Mouse (Mus musculus): Measurements from ENCODE around the gene Krcc1. TPM values are rescaled to one million over a fixed set of nuclear protein-coding genes. Genes with fewer than 3 reads are reported as not detected.

Krcc1 gene
- polyA plus RNA-seq (2014; fragmentation: Nextera tagmentation; extraction: Ambion mirVana): 15.7 and 20.8 TPM in 2 replicates

DNA sequence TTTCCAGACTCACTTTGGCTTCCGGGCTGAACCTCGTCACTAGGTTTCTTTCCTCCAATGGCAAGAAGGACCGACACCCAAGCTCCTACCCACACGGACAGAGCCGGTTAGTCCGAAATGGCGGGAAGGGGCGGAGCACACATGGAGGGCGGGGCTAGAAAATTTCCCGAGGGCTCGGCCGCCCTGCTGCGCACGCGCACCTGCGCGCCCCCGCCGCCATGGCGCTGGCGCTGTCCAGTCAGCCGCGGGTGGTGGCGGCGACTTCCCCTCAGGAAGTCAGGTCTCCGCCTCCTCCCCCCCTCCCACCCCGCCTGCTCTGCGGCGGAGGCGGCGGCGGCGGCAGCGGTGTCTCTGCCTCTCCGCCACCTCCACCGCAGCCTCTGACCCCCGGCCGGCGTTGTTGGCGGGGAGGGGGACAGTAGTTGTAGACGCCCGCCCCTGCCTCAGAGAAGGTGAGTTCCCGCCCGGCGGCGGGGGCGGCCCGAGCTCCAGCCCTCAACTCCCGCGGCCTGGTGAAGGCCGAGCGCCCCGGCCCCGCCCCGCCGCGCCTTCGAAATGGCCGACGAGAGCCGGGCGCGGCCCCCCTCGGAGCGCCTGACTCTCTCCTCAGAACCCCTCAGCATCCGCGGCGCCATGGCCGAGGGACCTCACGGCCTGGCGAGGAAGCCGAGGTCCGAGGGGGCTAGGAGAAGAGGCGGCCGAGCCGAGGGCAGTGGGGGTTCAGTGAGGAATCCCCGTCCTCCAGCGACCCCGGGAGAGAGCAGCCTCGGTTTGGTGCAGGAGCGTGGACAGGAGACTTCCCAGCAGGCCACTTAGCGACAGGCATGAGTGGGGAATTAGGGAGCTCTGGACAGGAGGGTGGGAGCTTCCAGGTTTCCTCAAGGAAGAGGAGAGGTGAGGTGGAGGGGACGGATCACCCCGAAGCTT lies at the start of gene Krcc1:
Gene Krcc1 (plus strand): TSS at position 289 of the 927 bp plus-strand sequence.
- Histone ChIP-seq H3K9ac (replicated peaks; ENCODE audit: low read depth, low read length) (peak within 1 kb of the TSS; percentile 97), H3K4me1 (ENCODE audit: control insufficient read depth, insufficient read depth, low read length) (peaks cover 11% of the 10 kb centered on the region), H3K36me3 (ENCODE audit: control insufficient read depth, insufficient read depth, low read length) (no peaks in the 10 kb centered on the region), H3K27ac (ENCODE audit: low read depth, low read length) (peak within 1 kb of the TSS; percentile 97), H3K4me2 (ENCODE audit: low read depth, low read length) (peak within 1 kb of the TSS; percentile 77), H3K27me3 (ENCODE audit: control insufficient read depth, insufficient read depth, low read length) (no peaks in the 10 kb centered on the region), H3K4me3 (ENCODE audit: low read depth, low read length) (peak within 1 kb of the TSS; percentile 76), H3K9me3 (ENCODE audit: control insufficient read depth, low read length) (no peaks in the 10 kb centered on the region)
- peak; percentile 92 for ATAC-seq (ENCODE audit: low read depth)
- WGBS: under 1% methylated on average over 73 of the region's 84 CpGs

DNA sequence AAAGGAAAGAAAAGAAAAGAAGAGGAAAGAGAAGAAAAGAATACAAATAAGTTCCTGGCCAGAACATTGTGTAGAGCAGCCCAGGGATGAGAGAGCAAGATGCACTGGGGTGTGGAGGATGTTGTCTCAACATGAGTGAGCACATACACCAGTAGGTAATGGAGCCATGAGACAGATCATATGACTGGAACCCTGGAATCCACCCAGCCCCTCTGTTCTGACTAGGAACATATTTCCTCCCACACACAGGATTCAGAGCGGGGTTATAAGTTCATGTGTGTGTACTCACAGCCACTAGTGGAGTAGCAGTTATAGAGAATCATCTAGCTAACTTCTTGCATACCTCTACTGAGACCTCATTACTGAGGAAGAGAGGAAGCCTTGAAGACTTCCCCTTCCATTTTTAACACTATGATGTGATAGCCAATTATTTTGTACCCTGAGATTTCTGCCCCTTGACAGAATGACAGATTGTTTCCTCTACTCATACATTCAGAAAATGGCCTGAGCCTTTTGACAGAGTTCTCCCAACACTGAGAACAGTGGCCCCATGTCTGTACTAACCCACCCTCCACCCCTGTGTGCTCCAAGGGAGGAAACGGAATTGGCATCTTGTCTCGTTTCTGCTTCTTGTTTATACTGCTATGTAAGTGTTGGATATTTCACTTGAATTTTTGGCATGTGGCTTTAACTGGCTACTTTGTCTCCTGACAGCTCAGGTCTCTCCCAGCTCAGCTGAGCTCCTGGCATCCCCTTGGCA lies 47.1 kb upstream of the Krcc1 start:
- no peak for ATAC-seq (ENCODE audit: low read depth)
- no peaks in the 10 kb centered on the region for H3K9me3 ChIP-seq (ENCODE audit: control insufficient read depth, low read length)
- no peaks in the 10 kb centered on the region for H3K36me3 ChIP-seq (ENCODE audit: control insufficient read depth, insufficient read depth, low read length)
- no peak overlapping the region for H3K4me3 ChIP-seq (ENCODE audit: low read depth, low read length)
- H3K9ac ChIP-seq (replicated peaks; ENCODE audit: low read depth, low read length): no peak overlapping the region
- H3K4me1 ChIP-seq (ENCODE audit: control insufficient read depth, insufficient read depth, low read length): no peaks in the 10 kb centered on the region
- no peak overlapping the region for H3K4me2 ChIP-seq (ENCODE audit: low read depth, low read length)
- 85% methylated on average over 3 of the region's 3 CpGs for WGBS
- H3K27me3 ChIP-seq (ENCODE audit: control insufficient read depth, insufficient read depth, low read length): no peaks in the 10 kb centered on the region
- H3K27ac ChIP-seq (ENCODE audit: low read depth, low read length): no peak overlapping the region

DNA sequence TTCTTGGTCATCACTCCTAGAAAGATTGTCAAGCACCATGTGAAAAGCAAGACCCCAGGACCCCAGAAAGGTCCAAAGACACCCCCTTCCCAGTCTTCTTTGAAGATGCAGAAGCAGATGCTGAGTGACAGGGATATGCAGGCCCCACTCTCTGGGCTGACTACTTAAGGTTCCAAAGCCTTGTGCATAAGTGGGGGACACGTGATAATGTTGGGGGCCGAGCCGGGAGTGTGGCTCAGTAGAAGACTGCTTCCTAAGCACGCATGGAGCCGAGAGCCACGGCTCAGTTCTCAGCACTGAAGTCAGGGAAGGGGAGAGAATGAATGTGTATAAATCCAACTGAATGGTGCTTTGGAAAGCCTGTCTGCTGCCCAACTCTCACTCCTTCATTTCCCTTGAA lies 44.9 kb upstream of the Krcc1 start:
- no peaks in the 10 kb centered on the region for H3K27me3 ChIP-seq (ENCODE audit: control insufficient read depth, insufficient read depth, low read length)
- WGBS: 43% methylated on average over 6 of the region's 6 CpGs
- no peaks in the 10 kb centered on the region for H3K4me1 ChIP-seq (ENCODE audit: control insufficient read depth, insufficient read depth, low read length)
- H3K9ac ChIP-seq (replicated peaks; ENCODE audit: low read depth, low read length): no peak overlapping the region
- no peak overlapping the region for H3K4me2 ChIP-seq (ENCODE audit: low read depth, low read length)
- no peak overlapping the region for H3K27ac ChIP-seq (ENCODE audit: low read depth, low read length)
- H3K36me3 ChIP-seq (ENCODE audit: control insufficient read depth, insufficient read depth, low read length): no peaks in the 10 kb centered on the region
- ATAC-seq (ENCODE audit: low read depth): no peak
- H3K9me3 ChIP-seq (ENCODE audit: control insufficient read depth, low read length): no peaks in the 10 kb centered on the region
- H3K4me3 ChIP-seq (ENCODE audit: low read depth, low read length): no peak overlapping the region

GRCm38 (mm10) chr6:71227157-71227770 lies 44.2 kb upstream of the Krcc1 start:
- H3K27me3 ChIP-seq (ENCODE audit: control insufficient read depth, insufficient read depth, low read length): no peaks in the 10 kb centered on the region
- ATAC-seq (ENCODE audit: low read depth): no peak; the same call in 1 of the 2 replicates
- H3K27ac ChIP-seq (ENCODE audit: low read depth, low read length): no peak overlapping the region
- 8% methylated on average over 7 of the region's 7 CpGs for WGBS
- no peak overlapping the region for H3K4me3 ChIP-seq (ENCODE audit: low read depth, low read length)
- H3K9me3 ChIP-seq (ENCODE audit: control insufficient read depth, low read length): no peaks in the 10 kb centered on the region
- H3K36me3 ChIP-seq (ENCODE audit: control insufficient read depth, insufficient read depth, low read length): no peaks in the 10 kb centered on the region
- H3K4me1 ChIP-seq (ENCODE audit: control insufficient read depth, insufficient read depth, low read length): no peaks in the 10 kb centered on the region
- no peak overlapping the region for H3K4me2 ChIP-seq (ENCODE audit: low read depth, low read length)
- no peak overlapping the region for H3K9ac ChIP-seq (replicated peaks; ENCODE audit: low read depth, low read length)

DNA sequence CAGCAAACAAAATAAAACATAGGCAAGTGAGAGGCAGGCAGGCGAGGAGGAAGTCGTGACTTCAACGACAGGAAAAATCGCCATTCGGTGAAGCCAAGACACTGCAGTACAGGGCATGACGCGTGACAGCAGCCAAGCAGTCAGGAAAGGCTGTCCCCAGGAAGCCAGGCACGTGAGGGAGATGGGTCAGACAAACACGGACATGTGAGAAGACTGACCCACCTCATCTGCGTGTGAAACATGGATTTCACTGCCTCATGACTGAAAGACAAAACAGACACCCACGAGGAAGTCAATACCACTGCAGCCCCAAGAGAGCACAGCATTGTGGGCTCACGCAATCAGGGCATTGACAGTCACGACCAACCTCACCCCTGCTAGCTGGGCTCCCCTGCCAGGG lies 36.4 kb upstream of the Krcc1 start:
- Histone ChIP-seq H3K27ac (ENCODE audit: low read depth, low read length) (no peak overlapping the region), H3K4me3 (ENCODE audit: low read depth, low read length) (no peak overlapping the region)

DNA sequence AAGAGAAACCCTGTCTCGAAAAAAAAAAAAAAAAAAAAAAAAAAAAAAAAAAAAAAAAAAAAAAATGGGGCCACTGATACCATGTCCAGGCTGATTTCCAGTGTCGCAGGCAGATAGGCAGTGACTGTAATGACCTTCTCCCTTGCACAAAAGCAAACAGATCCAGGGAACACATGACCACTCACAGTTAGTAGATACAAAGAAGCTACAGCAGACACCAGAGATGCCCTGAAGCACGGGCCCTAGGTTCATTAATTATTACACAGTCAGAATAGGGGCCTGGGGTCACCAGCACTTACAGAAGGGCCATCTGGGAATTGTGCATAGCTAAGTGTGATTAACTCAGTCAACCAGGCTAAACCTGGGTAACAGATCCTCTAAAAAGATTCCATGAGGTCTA lies 35.5 kb upstream of the Krcc1 start:
- no peak overlapping the region for H3K4me3 ChIP-seq (ENCODE audit: low read depth, low read length)
- no peaks in the 10 kb centered on the region for H3K9me3 ChIP-seq (ENCODE audit: control insufficient read depth, low read length)
- WGBS: 62% methylated on average over 3 of the region's 3 CpGs
- H3K36me3 ChIP-seq (ENCODE audit: control insufficient read depth, insufficient read depth, low read length): no peaks in the 10 kb centered on the region
- H3K27me3 ChIP-seq (ENCODE audit: control insufficient read depth, insufficient read depth, low read length): no peaks in the 10 kb centered on the region
- no peak overlapping the region for H3K9ac ChIP-seq (replicated peaks; ENCODE audit: low read depth, low read length)
- no peak overlapping the region for H3K4me2 ChIP-seq (ENCODE audit: low read depth, low read length)
- H3K27ac ChIP-seq (ENCODE audit: low read depth, low read length): no peak overlapping the region
- H3K4me1 ChIP-seq (ENCODE audit: control insufficient read depth, insufficient read depth, low read length): no peaks in the 10 kb centered on the region
- no peak for ATAC-seq (ENCODE audit: low read depth)

More for the DNA sequence above, 36.4 kb upstream of the Krcc1 start:
- Histone ChIP-seq H3K4me1 (ENCODE audit: control insufficient read depth, insufficient read depth, low read length) (no peaks in the 10 kb centered on the region), H3K4me2 (ENCODE audit: low read depth, low read length) (no peak overlapping the region), H3K9me3 (ENCODE audit: control insufficient read depth, low read length) (no peaks in the 10 kb centered on the region), H3K36me3 (ENCODE audit: control insufficient read depth, insufficient read depth, low read length) (no peaks in the 10 kb centered on the region), H3K27me3 (ENCODE audit: control insufficient read depth, insufficient read depth, low read length) (no peaks in the 10 kb centered on the region), H3K9ac (replicated peaks; ENCODE audit: low read depth, low read length) (no peak overlapping the region)
- no peak for ATAC-seq (ENCODE audit: low read depth)
- 81% methylated on average over 13 of the region's 13 CpGs for WGBS

DNA sequence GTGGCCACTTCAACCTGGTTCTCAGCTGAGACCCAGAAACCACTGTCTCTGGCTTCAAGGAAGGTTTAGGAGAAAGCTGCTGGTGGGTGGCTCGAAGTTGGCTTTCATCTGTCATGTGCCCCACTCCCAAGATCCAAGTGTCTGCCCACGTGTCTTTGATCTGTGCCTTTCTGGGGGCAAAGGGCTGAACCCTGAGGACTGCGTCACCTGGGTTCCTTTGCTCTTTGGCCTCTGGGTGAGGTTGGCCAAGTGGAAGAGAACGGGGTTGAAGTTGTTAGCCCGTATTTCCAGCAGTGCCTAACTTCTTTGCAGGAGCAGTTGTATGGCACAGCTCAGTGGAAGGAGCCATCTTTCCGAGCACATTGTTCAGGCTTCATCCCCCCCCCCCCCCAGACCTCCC lies 35.0 kb upstream of the Krcc1 start:
- H3K9me3 ChIP-seq (ENCODE audit: control insufficient read depth, low read length): no peaks in the 10 kb centered on the region
- H3K4me3 ChIP-seq (ENCODE audit: low read depth, low read length): no peak overlapping the region
- H3K9ac ChIP-seq (replicated peaks; ENCODE audit: low read depth, low read length): no peak overlapping the region
- no peak overlapping the region for H3K27ac ChIP-seq (ENCODE audit: low read depth, low read length)
- no peaks in the 10 kb centered on the region for H3K4me1 ChIP-seq (ENCODE audit: control insufficient read depth, insufficient read depth, low read length)
- H3K4me2 ChIP-seq (ENCODE audit: low read depth, low read length): no peak overlapping the region
- no peak for ATAC-seq (ENCODE audit: low read depth)
- no peaks in the 10 kb centered on the region for H3K27me3 ChIP-seq (ENCODE audit: control insufficient read depth, insufficient read depth, low read length)
- 80% methylated on average over 6 of the region's 6 CpGs for WGBS
- H3K36me3 ChIP-seq (ENCODE audit: control insufficient read depth, insufficient read depth, low read length): no peaks in the 10 kb centered on the region

DNA sequence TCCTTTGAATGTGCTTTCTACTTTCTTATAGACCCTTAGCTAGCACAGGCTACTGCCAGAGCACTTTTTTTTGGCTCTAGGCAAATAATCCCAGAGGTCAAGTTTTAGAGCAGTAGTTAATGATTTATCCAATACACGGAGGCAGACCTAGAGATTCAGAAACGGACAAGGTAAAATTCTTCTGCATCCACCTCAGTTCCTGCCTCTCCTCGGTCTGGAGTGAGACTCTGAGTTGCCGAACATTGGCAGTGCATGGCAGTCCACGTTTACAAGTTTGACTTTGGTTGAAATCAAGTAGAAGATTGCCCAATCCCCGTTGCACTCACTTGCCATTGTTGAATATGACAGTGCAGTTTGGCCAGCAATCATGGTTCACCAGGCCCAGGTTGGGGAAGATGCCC lies 34.4 kb upstream of the Krcc1 start:
- H3K36me3 ChIP-seq (ENCODE audit: control insufficient read depth, insufficient read depth, low read length): no peaks in the 10 kb centered on the region
- no peaks in the 10 kb centered on the region for H3K4me1 ChIP-seq (ENCODE audit: control insufficient read depth, insufficient read depth, low read length)
- no peak overlapping the region for H3K9ac ChIP-seq (replicated peaks; ENCODE audit: low read depth, low read length)
- H3K27ac ChIP-seq (ENCODE audit: low read depth, low read length): no peak overlapping the region
- H3K4me3 ChIP-seq (ENCODE audit: low read depth, low read length): no peak overlapping the region
- WGBS: 87% methylated on average over 6 of the region's 6 CpGs
- no peak overlapping the region for H3K4me2 ChIP-seq (ENCODE audit: low read depth, low read length)
- no peaks in the 10 kb centered on the region for H3K27me3 ChIP-seq (ENCODE audit: control insufficient read depth, insufficient read depth, low read length)
- ATAC-seq (ENCODE audit: low read depth): no peak
- H3K9me3 ChIP-seq (ENCODE audit: control insufficient read depth, low read length): no peaks in the 10 kb centered on the region

Measured in neural tube, embryonic 14.5 days (tissue).